Mouse (Mus musculus) liver, embryonic 14 days (tissue): Measurements from ENCODE around the gene Nvl. TPM values are rescaled to one million over a fixed set of nuclear protein-coding genes. Genes with fewer than 3 reads are reported as not detected.

Source experiments
- polyA plus RNA-seq: library from polyadenylated mRNA; depleted of rRNA; stranded (reverse); fragments of >200 nt; gene quantifications from 2 replicates; pipeline ENCODE4 v1.2.3, GENCODE M21; 2012; rRNA removed

The Nvl gene
- polyA plus RNA-seq, result 12.7 and 14.4 TPM in 2 replicates

DNA sequence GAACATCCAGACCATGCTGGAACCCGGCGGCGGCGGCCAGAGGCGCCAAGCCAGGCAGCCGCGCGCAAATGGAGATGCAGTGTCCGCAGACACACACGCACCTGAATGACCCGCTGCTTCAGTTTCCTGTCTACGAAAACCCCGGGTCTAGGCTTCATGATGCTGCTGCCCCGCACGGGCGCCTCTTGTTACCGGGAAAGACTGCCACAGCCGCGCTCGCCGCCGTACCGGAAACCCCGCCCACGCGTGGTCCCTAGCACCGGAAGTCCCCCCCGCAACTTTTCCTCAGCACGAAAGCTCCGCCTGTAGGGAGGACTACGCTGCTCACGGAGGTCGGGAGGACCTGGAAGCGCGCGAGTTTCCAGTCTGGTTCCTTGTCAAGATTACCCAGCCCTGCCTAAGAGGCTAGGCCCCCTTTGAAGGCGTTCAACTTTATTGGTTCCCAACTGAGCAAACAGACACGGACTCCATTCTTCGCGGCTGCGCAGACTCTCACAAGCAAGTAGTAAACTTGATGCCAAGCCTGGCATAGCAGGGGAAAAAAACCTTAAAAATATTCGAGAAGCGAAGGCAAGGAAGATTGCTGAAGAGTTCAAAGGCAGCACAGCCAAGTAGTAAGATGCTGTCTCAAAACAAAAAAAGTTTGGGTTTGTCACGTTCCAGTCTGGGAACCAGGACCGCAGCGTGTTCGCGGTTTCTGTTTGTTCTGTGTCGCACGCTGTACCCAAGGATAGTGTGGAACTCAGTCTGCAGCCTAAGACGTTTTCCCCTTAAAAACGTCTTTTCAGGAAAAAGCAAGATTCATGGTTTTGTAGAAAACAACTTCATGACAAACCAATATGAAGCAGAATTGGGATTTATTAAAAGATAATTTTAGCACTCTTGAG lies at the start of gene Nvl, which contains the start of gene Cnih4:
Gene Nvl (minus strand): TSS at position 255 of the 887 bp plus-strand sequence.
Gene Cnih4 (plus strand): TSS at position 744 of the 887 bp plus-strand sequence.

GRCm38 (mm10) chr1:181050937-181051336 lies 93.1 kb downstream of the Nvl start, which contains the start of gene 9130409I23Rik:
Gene 9130409I23Rik, plus strand, starts transcription at chr1:181051237.

Other genes with a start within 250 kb of the Nvl start
- gene Pycr2, start 239.9 kb downstream of the Nvl start, polyA plus RNA-seq, result 46.6 and 55.1 TPM in 2 replicates
- gene Lefty1, start 209.2 kb downstream of the Nvl start, polyA plus RNA-seq, result 8.3 and 9.1 TPM in 2 replicates
- gene Tmem63a, start 201.9 kb downstream of the Nvl start, polyA plus RNA-seq, result 6.0 and 7.4 TPM in 2 replicates
- 1.8 and 2.4 TPM in 2 replicates for gene Ephx1, start 123.3 kb downstream of the Nvl start, polyA plus RNA-seq
- gene 9130409I23Rik, start 93.0 kb downstream of the Nvl start, polyA plus RNA-seq, result 0.03 and 0.05 TPM in 2 replicates
- gene Cnih4, start 489 bp upstream of the Nvl start, polyA plus RNA-seq, result 10.4 and 10.5 TPM in 2 replicates
- 68.7 and 76.9 TPM in 2 replicates for gene Wdr26, start 67.8 kb upstream of the Nvl start, polyA plus RNA-seq
- gene Cnih3, start 208.4 kb upstream of the Nvl start, polyA plus RNA-seq, result 0.01 TPM in 1 of 2 replicates, not detected in the other